Mouse (Mus musculus) regulatory T cell (primary cell): ENCODE results near the gene Olfr1278.

ENCODE experiments used
- in situ Hi-C: fragments of 300-600 bp; cut with MboI, MseI; formaldehyde crosslinking; loops from one replicate; pipeline ENCODE4 v1.15.1; 2025; ENCODE audit warnings: high pct_unique_total_duplicates

Olfr1278 gene

GRCm38 (mm10) chr2:111289836-111290235, at the start of gene Olfr1278:
Gene Olfr1278 (plus strand): TSS chr2:111290136.
- in situ Hi-C loops = loop anchor here (5.0 kb wide), 1 partner anchor 647 kb away; no protein-coding TSS in a partner anchor

- in situ Hi-C loops = no loop called here
These were observed 35.7 kb upstream of the Olfr1278 start, which contains the start of gene Olfr1276 for GRCm38 (mm10) chr2:111254216-111254615. Gene Olfr1276 (plus strand): TSS chr2:111254516.

- in situ Hi-C loops = no loop called here
These were observed 15.9 kb upstream of the Olfr1278 start, which contains the start of gene Olfr1277 for GRCm38 (mm10) chr2:111274006-111274405. Gene Olfr1277 (minus strand): TSS chr2:111274106.

- in situ Hi-C loops = no loop called here
These were observed 8.6 kb downstream of the Olfr1278 start for GRCm38 (mm10) chr2:111298541-111298940.

GRCm38 (mm10) chr2:111300374-111300773, 10.4 kb downstream of the Olfr1278 start, which contains the start of gene Olfr1279:
Gene Olfr1279 (plus strand): TSS chr2:111300635.
- in situ Hi-C loops = no loop called here

GRCm38 (mm10) chr2:111313717-111314116, 23.8 kb downstream of the Olfr1278 start, which contains the start of gene Olfr1280:
Gene Olfr1280 (plus strand): TSS chr2:111314017.
- in situ Hi-C loops = no loop called here

GRCm38 (mm10) chr2:111326220-111326619, 36.3 kb downstream of the Olfr1278 start, which contains the start of gene Olfr1281:
Gene Olfr1281 (plus strand): TSS chr2:111326520.
- in situ Hi-C loops = no loop called here

- in situ Hi-C loops = loop anchor here (5.0 kb wide), 1 partner anchor 84 kb away; no protein-coding TSS in a partner anchor
These were observed 43.8 kb downstream of the Olfr1278 start for GRCm38 (mm10) chr2:111333721-111334120.

- in situ Hi-C loops = no loop called here
These were observed 46.0 kb downstream of the Olfr1278 start, which contains the start of gene Olfr1282 for GRCm38 (mm10) chr2:111335976-111336375. Gene Olfr1282 (minus strand): TSS chr2:111336076.
